Mouse (Mus musculus): ENCODE measurements at regions not wholly inside any gene's neighbourhood (a gene's known extent, or its start where the extent isn't known, plus 50 kb on each side); places are given as distances from the start of the nearest gene placed in this dataset.

- no peak for DNase-seq (ENCODE audit: low read depth, low spot score)
Observed at GRCm38 (mm10) chr14:64575954-64576353, 471.9 kb downstream of the Prss52 start.

GRCm38 (mm10) chr14:64580086-64580485 is 476.0 kb downstream of the Prss52 start:
- no peak for DNase-seq (ENCODE audit: low read depth, low spot score)

GRCm38 (mm10) chr14:64580862-64581261 is 476.8 kb downstream of the Prss52 start:
- no peak for DNase-seq (ENCODE audit: low read depth, low spot score)

- DNase-seq (ENCODE audit: low read depth, low spot score), result no peak
Observed at GRCm38 (mm10) chr14:64581705-64582104, 477.6 kb downstream of the Prss52 start.

- DNase-seq (ENCODE audit: low read depth, low spot score), result no peak
Observed at GRCm38 (mm10) chr14:64582822-64583221, 478.7 kb downstream of the Prss52 start.

GRCm38 (mm10) chr14:64584221-64584620 is 480.1 kb downstream of the Prss52 start:
- no peak for DNase-seq (ENCODE audit: low read depth, low spot score)

GRCm38 (mm10) chr14:64585081-64585470 is 481.0 kb downstream of the Prss52 start:
- no peak for DNase-seq (ENCODE audit: low read depth, low spot score)

GRCm38 (mm10) chr14:64585471-64586192 is 481.5 kb downstream of the Prss52 start:
- DNase-seq (ENCODE audit: low read depth, low spot score), result no peak

GRCm38 (mm10) chr14:64586386-64586859 is 482.3 kb downstream of the Prss52 start:
- DNase-seq (ENCODE audit: low read depth, low spot score), result no peak

GRCm38 (mm10) chr14:64586860-64587698 is 483.0 kb downstream of the Prss52 start:
- DNase-seq (ENCODE audit: low read depth, low spot score), result no peak

- DNase-seq (ENCODE audit: low read depth, low spot score), result no peak
Observed at GRCm38 (mm10) chr14:64587699-64588434, 483.8 kb downstream of the Prss52 start.

GRCm38 (mm10) chr14:64588561-64588960 is 484.5 kb downstream of the Prss52 start:
- DNase-seq (ENCODE audit: low read depth, low spot score), result no peak

- DNase-seq (ENCODE audit: low read depth, low spot score), result no peak
Observed at GRCm38 (mm10) chr14:64589126-64589525, 485.0 kb downstream of the Prss52 start.

GRCm38 (mm10) chr14:64589571-64590547 is 485.8 kb downstream of the Prss52 start:
- DNase-seq (ENCODE audit: low read depth, low spot score), result peak; percentile 90

- DNase-seq (ENCODE audit: low read depth, low spot score), result no peak
Observed at GRCm38 (mm10) chr14:64590611-64591010, 486.5 kb downstream of the Prss52 start.

- DNase-seq (ENCODE audit: low read depth, low spot score), result no peak
Observed at GRCm38 (mm10) chr14:64591091-64591976, 487.2 kb downstream of the Prss52 start.

- no peak for DNase-seq (ENCODE audit: low read depth, low spot score)
Observed at GRCm38 (mm10) chr14:64592176-64592575, 488.1 kb downstream of the Prss52 start.

- no peak for DNase-seq (ENCODE audit: low read depth, low spot score)
Observed at GRCm38 (mm10) chr14:64592706-64593320, 488.7 kb downstream of the Prss52 start.

- DNase-seq (ENCODE audit: low read depth, low spot score), result no peak
Observed at GRCm38 (mm10) chr14:64593564-64593963, 489.5 kb downstream of the Prss52 start.
